Mouse (Mus musculus) spleen, adult 2 months (tissue): ENCODE data around the gene Fam189a1.

Experiments used
- CTCF ChIP-seq: fragments of 200-500 bp; IDR thresholded peaks from 2 replicates; pipeline ENCODE4 v1.5.1; 2011; ENCODE audit warnings: mild to moderate bottlenecking, inconsistent platforms; ENCODE audit not compliant: insufficient read depth, insufficient read length, insufficient replicate concordance; ENCODE audit errors: extremely low read depth
- POLR2A ChIP-seq: fragments of 200-500 bp; IDR thresholded peaks from 2 replicates; pipeline ENCODE4 v1.6.1; 2011; ENCODE audit warnings: low read depth, low read length, inconsistent platforms

DNA sequence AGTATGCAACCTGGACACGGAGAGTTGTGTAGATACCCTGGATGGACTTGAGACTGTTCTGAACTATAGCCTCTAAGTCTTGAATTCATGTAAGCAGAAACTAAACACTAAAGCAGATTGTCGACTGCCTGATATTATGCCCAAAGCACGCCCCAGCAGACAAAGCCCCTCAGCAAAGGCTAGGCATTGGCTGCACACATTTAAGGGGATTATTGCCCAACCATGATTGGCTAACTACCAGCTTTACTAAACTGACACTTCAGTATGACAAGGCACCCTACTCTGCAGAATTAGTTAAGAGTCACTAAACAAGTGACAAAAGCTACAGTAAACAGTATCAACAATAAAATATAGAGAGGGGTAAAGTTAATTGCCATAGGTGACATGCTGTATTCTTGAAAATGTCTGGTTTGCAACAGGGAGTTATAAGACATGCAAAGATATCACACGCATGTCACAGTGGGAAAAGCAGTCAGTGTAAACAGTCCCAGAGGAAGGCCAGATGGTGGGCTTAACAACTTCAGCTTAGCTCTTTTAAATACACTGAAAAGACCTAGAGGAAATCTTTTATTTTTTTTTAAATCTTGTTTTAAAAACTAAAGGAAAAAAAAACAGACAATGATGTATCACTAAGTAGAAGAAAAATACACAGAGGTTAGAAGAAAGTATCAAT lies 182.6 kb downstream of the Fam189a1 start:
- TF ChIP-seq CTCF (no peak), POLR2A (no peak)
